Mouse (Mus musculus) ovary, adult 18-20 months (tissue): ENCODE measurements at regions not wholly inside any gene's neighbourhood (a gene's known extent, or its start where the extent isn't known, plus 50 kb on each side); places are given as distances from the start of the nearest gene placed in this dataset.
"Not testable (repeated sequence)": the region's sequence is repeated elsewhere in the genome, so short reads cannot be mapped to it uniquely, and the experiment has no call there.

ENCODE experiments used
- DNase-seq: peaks from one replicate; pipeline ENCODE4 v3.0.0; 2022; ENCODE audit warnings: low spot score, mixed read lengths

DNA sequence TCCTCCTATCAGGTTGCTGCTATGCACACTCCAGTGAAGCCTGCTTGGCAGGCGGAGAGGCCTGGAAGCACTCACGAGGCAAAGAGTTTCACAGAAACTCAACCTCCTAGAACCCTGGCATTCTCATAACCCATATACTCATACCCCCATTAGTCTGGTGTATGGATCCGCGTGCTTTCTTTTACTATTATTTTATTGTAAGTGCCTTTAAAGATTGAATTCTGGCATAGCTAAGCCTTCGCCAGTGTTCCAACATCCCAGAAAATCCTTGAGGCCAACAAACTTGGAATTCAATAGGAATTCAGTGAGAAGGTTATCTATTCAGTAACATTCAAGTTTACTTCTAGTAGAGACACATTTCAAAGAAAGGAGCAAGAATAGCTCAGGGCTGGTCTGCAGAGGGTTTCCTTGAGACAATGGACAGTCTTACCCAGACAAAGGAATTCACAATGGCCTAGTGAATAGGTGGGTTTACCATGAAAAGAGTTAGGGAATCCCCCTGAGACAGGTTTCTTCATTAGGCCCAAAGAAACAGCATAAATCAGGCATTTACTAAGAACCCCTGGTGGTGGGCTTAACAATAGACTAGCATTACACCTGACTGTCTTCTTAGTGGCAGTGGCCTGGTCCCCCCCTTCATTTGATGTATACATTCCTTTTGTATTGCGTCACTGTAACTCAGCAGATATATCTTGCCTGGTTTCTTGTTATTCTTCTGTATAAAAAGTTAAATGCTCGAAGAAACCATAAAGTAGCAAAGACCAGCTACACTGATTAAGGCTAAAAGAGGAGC lies 80.8 kb upstream of the Gm15446 start:
- DNase-seq: not testable (repeated sequence)

DNA sequence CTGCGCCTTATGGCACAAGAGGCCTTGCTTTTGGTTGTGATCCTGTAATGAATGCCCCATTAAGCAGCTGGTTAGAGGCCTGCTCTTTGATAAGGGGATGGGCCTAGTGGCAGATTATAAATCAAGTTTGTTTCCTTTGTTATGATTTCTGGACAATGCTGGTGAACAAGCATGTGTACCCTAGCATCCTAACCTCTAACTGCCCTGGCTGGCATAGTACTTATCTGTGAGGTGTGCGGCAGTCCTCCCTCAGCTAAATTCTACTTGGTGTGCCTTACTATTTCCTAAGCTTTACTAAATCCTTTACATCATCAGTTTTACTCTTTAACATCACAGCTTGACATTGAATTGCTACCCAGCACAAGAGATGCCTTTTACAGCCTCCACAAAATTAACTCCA lies 79.0 kb upstream of the Gm15446 start:
- DNase-seq: not testable (repeated sequence)

DNA sequence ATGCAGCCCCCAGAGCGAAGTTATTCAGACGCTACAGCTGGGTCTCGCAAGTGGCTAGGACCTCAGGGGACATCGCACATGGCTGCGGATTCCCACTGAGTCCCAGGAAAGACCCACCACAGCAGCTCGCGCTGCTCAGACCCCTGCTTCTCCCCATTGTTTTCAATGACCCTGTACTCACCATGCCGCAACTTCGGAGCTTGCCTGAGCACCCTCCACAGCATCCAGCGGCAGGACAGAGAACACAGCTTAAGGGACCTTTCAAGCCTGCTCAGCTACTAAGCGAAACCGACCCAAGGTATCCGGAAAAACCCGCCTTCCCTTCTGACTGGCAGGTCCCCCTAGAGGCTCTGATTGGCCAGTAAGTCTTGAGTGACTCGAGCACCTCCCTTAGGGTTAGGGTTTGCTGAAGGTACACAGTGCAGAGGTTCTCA lies 78.4 kb upstream of the Gm15446 start:
- peak; percentile 43 for DNase-seq

DNA sequence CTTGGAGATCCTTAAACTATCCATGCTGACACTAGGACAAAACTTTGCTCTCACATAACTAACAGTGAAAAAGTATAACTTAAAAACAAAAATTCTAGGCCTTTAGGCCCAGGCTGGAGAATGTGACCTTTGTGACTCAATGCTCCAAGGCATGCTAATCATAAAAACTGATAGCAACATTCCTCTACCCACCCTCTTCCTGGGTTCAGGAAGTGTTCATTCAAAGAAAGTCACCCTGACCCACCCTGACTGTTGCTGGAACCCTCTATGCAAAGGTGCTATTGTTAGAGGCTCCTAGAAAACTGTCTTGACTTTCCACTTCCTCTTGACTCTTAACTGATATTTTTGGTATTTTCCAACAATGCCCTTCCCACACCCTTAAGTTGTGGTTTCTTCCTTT lies 72.0 kb upstream of the Gm15446 start:
- not testable (repeated sequence) for DNase-seq

DNA sequence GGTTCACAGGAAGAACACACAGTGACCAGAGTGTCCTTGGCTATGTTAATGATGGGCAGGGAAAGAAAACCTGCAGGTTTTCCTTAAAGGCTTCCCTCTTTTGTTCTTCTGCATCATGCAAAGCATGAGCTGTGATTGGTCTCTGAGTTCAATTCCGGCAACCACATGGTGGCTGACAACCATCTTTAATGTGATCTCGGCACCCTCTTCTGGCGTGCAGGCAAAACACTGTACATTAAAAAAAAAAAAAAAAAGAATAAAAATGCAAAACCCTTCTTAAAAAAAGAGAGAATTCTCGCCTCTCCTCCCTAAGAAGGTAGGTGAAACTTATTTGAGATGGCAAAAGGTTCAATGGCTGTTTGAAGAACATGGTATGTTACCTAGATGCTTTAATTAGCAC lies 62.8 kb upstream of the Gm15446 start:
- DNase-seq: no peak

DNA sequence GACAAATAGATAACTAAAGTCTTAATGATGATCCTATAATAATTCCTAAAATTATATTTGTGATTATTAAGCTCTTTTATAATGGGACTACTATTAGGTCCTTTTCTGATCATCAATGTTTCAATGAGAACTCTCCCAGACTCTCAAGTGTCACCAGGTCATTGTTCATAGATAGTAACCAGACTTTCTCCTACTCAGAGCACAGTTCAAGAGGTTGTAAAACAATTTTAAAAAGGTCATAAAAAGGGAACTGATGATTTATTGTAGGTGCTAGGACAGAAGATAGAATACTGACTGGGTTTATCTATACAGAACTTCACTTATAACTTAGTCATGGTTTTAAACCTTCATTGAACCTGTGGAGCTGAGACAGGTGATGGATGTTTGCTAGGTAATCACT lies 58.7 kb upstream of the Gm15446 start:
- DNase-seq: not testable (repeated sequence)

DNA sequence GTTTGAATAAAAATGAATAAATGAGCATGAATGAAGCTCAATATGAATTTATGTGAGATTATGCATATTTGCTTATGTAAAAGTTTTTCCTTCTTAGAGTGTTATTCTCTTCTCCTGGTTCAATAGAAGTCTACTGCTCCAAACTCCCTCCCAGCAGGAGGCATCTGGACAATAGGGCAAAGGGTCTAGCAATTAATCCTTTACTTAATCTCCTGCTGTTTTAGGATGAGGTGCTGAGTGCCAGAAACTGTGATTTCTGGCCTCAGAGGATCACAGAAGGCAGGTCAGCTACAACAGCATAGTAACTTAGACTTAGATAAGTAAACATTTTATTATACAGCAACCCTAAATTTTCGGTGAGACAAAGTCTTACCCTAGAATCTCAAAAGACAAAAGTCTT lies 57.6 kb upstream of the Gm15446 start:
- DNase-seq: no peak

DNA sequence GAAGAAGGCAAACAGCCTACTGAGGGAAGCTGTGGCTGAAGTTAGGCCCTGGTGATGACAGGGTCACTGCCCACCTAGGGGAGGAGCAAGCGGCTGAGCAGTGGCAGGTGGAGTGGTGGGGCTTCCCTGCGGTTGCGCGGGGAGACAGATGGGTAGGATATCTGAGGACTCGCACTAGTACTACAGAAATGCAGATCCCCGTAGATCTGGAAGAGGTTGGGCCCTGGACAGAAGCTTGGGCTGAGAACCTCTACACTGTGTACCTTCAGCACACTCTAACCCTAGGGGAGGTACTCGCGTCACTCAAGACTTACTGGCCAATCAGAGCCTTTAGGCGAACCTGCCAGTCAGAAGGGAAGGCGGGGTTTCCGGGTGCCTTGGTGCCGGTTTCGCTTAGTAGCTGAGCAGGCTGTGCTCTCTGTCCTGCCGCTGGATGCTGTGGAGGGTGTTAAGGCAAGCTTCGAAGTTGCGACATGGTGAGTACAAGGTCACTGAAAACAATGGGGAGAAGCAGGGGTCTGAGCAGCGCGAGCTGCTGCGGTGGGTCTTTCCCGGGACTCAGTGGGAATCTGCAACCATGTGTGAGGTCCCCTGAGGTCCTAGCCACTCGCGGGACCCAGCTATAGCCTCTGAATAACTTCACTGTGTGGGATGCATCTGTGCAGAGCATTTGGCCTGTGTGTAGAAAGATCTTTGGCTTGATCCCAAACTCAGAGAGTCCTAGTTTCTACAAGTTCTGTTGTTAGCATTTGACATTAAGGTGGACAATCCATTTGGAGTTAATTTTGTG lies 56.7 kb upstream of the Gm15446 start:
- peak; percentile 80 for DNase-seq

DNA sequence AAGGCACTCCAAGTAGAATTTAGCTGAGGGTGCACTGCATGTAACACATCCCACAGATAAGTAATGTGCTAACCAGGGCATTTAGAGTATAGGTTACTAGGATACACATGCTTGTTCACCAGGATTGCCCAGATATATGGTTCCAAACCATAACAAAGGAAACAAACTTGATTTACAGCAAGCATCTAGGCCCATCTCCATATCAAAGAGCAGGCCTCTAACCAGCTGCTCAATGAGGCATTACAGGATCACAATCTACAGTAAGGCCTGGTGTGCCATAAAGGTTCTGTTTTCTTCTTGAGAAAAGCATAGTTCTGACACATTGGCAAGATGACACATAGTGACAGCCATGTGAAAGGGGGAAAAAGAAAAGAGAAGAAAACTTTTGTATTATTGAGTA lies 56.0 kb upstream of the Gm15446 start:
- not testable (repeated sequence) for DNase-seq
